ENCODE assay signal across 9 mouse cellular contexts in genomic region chr1:156990112-156990511, GRCm38 (mm10). TPM values are rescaled to one million over a fixed set of nuclear protein-coding genes. Genes with fewer than 3 reads are reported as not detected.
DNase-seq lines count a peak whose midpoint lies in the region; ATAC-seq lines count a peak whose summit lies in the region.
"Had no signal": no experiment of that assay in that cellular context is flagged by ENCODE, and none has a peak within 500 bp of the region (broad histone marks: within the 10 kb centered on the region; RNA-seq: fewer than 3 reads in every experiment).

No protein-coding gene starts in this region.

- H3K36me3 ChIP-seq in embryonic facial prominence, embryonic 14.5 days (ENCODE audit: control insufficient read depth, insufficient read depth, low read length): no peaks in the 10 kb centered on the region
- H3K36me3 ChIP-seq in limb, embryonic 10.5 days: no peaks in the 10 kb centered on the region
- H3K36me3 ChIP-seq: limb, embryonic 12.5 days had no signal

- H3K4me3 ChIP-seq in embryonic facial prominence, embryonic 14.5 days (ENCODE audit: low read depth, low read length): no peak overlapping the region
- H3K4me3 ChIP-seq in limb, embryonic 10.5 days: no peak overlapping the region
- H3K4me3 ChIP-seq: limb, embryonic 12.5 days had no signal

- H3K9ac ChIP-seq in embryonic facial prominence, embryonic 14.5 days (ENCODE audit: low read depth, low read length): no peak overlapping the region
- H3K9ac ChIP-seq: limb, embryonic 12.5 days had no signal

- no peaks in the 10 kb centered on the region for H3K9me3 ChIP-seq in embryonic facial prominence, embryonic 14.5 days (ENCODE audit: control insufficient read depth, low read length)
- no peaks in the 10 kb centered on the region for H3K9me3 ChIP-seq in limb, embryonic 10.5 days (replicated peaks)
- H3K9me3 ChIP-seq: limb, embryonic 12.5 days had no signal

- H3K4me2 ChIP-seq in embryonic facial prominence, embryonic 14.5 days (ENCODE audit: low read depth, low read length): no peak overlapping the region
- H3K4me2 ChIP-seq: limb, embryonic 12.5 days had no signal

- peaks cover 7% of the 10 kb centered on the region; the same call in 1 of the 2 replicates for H3K4me1 ChIP-seq in embryonic facial prominence, embryonic 14.5 days (ENCODE audit: control insufficient read depth, insufficient read depth, low read length)
- peaks cover 26% of the 10 kb centered on the region for H3K4me1 ChIP-seq in limb, embryonic 10.5 days

- H3K27ac ChIP-seq in embryonic facial prominence, embryonic 14.5 days (replicated peaks; ENCODE audit: low read depth, low read length): no peak overlapping the region
- no peak overlapping the region for H3K27ac ChIP-seq in limb, embryonic 10.5 days
- H3K27ac ChIP-seq: limb, embryonic 12.5 days had no signal

- ATAC-seq in CD4-positive, CD25-positive, alpha-beta regulatory T cell, adult 4 months: no peak
- peak; percentile 84 for ATAC-seq in embryonic facial prominence, embryonic 14.5 days (ENCODE audit: low read depth)
- no peak for ATAC-seq in monocyte, adult 5-6 weeks (replicated peaks; ENCODE audit: insufficient number of reproducible peaks, low FRiP score, low TSS enrichment, poor library complexity, severe bottlenecking)

- WGBS in embryonic facial prominence, embryonic 14.5 days: 31% methylated on average over 9 of the region's 9 CpGs
- 80% methylated on average over 9 of the region's 9 CpGs for WGBS in limb, embryonic 10.5 days

- no peaks in the 10 kb centered on the region for H3K27me3 ChIP-seq in embryonic facial prominence, embryonic 14.5 days (replicated peaks; ENCODE audit: control insufficient read depth, insufficient read depth, low read length)
- no peaks in the 10 kb centered on the region for H3K27me3 ChIP-seq in limb, embryonic 10.5 days (ENCODE audit: low read depth, poor library complexity, severe bottlenecking)
- H3K27me3 ChIP-seq: limb, embryonic 12.5 days had no signal

- peak; percentile 25 for DNase-seq in CD4-positive, CD25-positive, alpha-beta regulatory T cell, adult 2 months (ENCODE audit: low read depth, low spot score)
- DNase-seq in embryonic facial prominence, embryonic 14.5 days (ENCODE audit: low spot score): peak; percentile 77
- peak; percentile 28 to 36 for DNase-seq in layer of hippocampus, postnatal 25 days (ENCODE audit: extremely low spot score in 1 of 2, low spot score in 1 of 2)
- peak; percentile 30 for DNase-seq in right cerebral cortex, postnatal 25 days
- DNase-seq in kidney, adult 11 months: no peak
- no peak for DNase-seq in limb, embryonic 10.5 days (ENCODE audit: low spot score)

RNA-seq across cellular contexts. Expression of gene Ralgps2, which starts 50.7 kb away (rescaled TPM):
- polyA plus RNA-seq in CD4-positive, CD25-positive, alpha-beta regulatory T cell, adult 4 months (2017; shearing (Covaris generic)): 10 to 100 TPM; 33.0 to 55.6 TPM
- polyA plus RNA-seq in embryonic facial prominence, embryonic 14.5 days (2014; fragmentation: Nextera tagmentation; extraction: Ambion mirVana): 69.6 and 79.1 TPM in 2 replicates
- total RNA-seq in layer of hippocampus, postnatal 25 days (2021): 10 to 100 TPM; 64.5 to 69.2 TPM
- total RNA-seq in monocyte, adult 5-6 weeks (2017): 60.9 to 69.7 TPM (median 65.5 TPM) in 3 replicates
- polyA plus RNA-seq in limb, embryonic 10.5 days (2016; fragmentation: Nextera tagmentation; extraction: Ambion mirVana): 100 and 104 TPM in 2 replicates

Comparison
In these comparisons a context has a peak if more than half of its experiments do, and no peak if none do; other contexts are left out.
1. DNase-seq: peak in CD4-positive, CD25-positive, alpha-beta regulatory T cell, adult 2 months (single experiment), embryonic facial prominence, embryonic 14.5 days (single experiment), layer of hippocampus, postnatal 25 days (2 of 2) and right cerebral cortex, postnatal 25 days (single experiment); none in kidney, adult 11 months (single experiment) and limb, embryonic 10.5 days (single experiment).